Mouse (Mus musculus): Measurements from ENCODE around the gene Cacna1b. TPM values are rescaled to one million over a fixed set of nuclear protein-coding genes. Genes with fewer than 3 reads are reported as not detected.

Cacna1b gene
- polyA plus RNA-seq (2017; shearing (Covaris generic)): 0.07 TPM

DNA sequence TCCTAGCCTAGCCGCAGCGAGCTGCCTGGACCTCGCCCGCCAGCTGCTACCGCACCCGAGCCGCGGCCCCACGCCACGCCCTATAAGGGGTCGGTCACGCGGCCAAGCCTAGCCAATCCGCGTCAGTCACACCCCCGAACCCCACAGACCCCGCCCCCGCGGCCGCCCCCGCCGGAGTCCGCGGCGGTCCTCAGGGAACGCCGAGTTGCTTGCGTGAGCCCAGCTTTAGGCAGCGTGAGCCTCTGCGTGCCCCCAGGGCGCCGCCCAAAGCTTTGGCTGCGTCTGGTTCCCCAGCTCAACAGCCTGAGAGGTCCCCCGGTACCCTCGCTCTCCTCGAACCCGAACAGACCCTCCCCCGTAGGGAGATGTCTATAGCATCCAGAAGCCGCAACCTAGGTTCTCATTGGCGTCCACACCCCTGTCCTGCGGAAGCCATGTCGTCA, at the start of gene Cacna1b:
Gene Cacna1b, minus strand, starts transcription at position 38 of the 443 bp plus-strand sequence.

Other genes starting within 250 kb of the Cacna1b start
- gene Ehmt1, start 156.5 kb upstream of the Cacna1b start, polyA plus RNA-seq (2017; shearing (Covaris generic)): 55.3 TPM
- 197 TPM for gene Arrdc1, start 172.1 kb upstream of the Cacna1b start, polyA plus RNA-seq (2017; shearing (Covaris generic))
- gene Zmynd19, start 186.6 kb upstream of the Cacna1b start, polyA plus RNA-seq (2017; shearing (Covaris generic)): 21.1 TPM
- gene Dph7, start 199.2 kb upstream of the Cacna1b start, polyA plus RNA-seq (2017; shearing (Covaris generic)): 15.2 TPM
- gene Mrpl41, start 211.9 kb upstream of the Cacna1b start, polyA plus RNA-seq (2017; shearing (Covaris generic)): 93.4 TPM
- gene Pnpla7, start 212.9 kb upstream of the Cacna1b start, polyA plus RNA-seq (2017; shearing (Covaris generic)): 98.3 TPM

All from naive thymus-derived CD4-positive, alpha-beta T cell, adult 5 months (primary cell).